11 mouse cellular contexts compared by ENCODE assay signal in genomic region chr10:62143820-62144219, GRCm38 (mm10). TPM values are rescaled to one million over a fixed set of nuclear protein-coding genes. Genes with fewer than 3 reads are reported as not detected.
DNase-seq lines count a peak whose midpoint lies in the region; ATAC-seq and TF ChIP-seq lines count a peak whose summit lies in the region.
"Had no signal": no experiment of that assay in that cellular context is flagged by ENCODE, and none has a peak within 500 bp of the region (broad histone marks: within the 10 kb centered on the region; RNA-seq: fewer than 3 reads in every experiment).

Gene Fam241b, minus strand, starts transcription at chr10:62143920.

- WGBS in lung, postnatal 0 days, result 56% methylated on average over 8 of the region's 8 CpGs
- 68% methylated on average over 8 of the region's 8 CpGs for WGBS in forebrain, postnatal 0 days
- WGBS in small intestine, adult 2 months, result 56% methylated on average over 8 of the region's 8 CpGs

- H3K9ac ChIP-seq in lung, postnatal 0 days (replicated peaks; ENCODE audit: low read depth), result no peak within 1 kb of the TSS
- H3K9ac ChIP-seq in forebrain, postnatal 0 days, result no peak within 1 kb of the TSS
- H3K9ac ChIP-seq: liver, postnatal 0 days had no signal

- H3K4me2 ChIP-seq in lung, postnatal 0 days (replicated peaks; ENCODE audit: low read depth, low read length), result no peak within 1 kb of the TSS
- H3K4me2 ChIP-seq in forebrain, postnatal 0 days (ENCODE audit: low read depth), result no peak within 1 kb of the TSS

- H3K27ac ChIP-seq in lung, postnatal 0 days (ENCODE audit: low read length), result no peak within 1 kb of the TSS
- H3K27ac ChIP-seq in forebrain, postnatal 0 days (ENCODE audit: low read depth, low read length), result no peak within 1 kb of the TSS
- no peak within 1 kb of the TSS for H3K27ac ChIP-seq in small intestine, adult 2 months (ENCODE audit: insufficient read depth, low read depth, low read length)

- no peaks in the 10 kb centered on the region for H3K27me3 ChIP-seq in lung, postnatal 0 days (replicated peaks; ENCODE audit: insufficient read depth, low read length)
- no peaks in the 10 kb centered on the region for H3K27me3 ChIP-seq in forebrain, postnatal 0 days (ENCODE audit: insufficient read depth, low read length)
- no peaks in the 10 kb centered on the region for H3K27me3 ChIP-seq in small intestine, adult 2 months (ENCODE audit: control insufficient read depth, insufficient read depth, low read length)

- DNase-seq in lung, postnatal 0 days (ENCODE audit: low spot score), result no peak
- DNase-seq in lung, postnatal 36 days, result no peak
- no peak for DNase-seq in forebrain, postnatal 0 days
- DNase-seq in left cerebral cortex, postnatal 25 days (ENCODE audit: low spot score in 2 of 2), result no peak
- DNase-seq in yolk sac, embryonic 10.5 days (ENCODE audit: low spot score), result no peak
- no peak for DNase-seq in adrenal gland, postnatal 25 days
- no peak for DNase-seq in frontal cortex, postnatal 10 days (ENCODE audit: low spot score in 2 of 2)
- DNase-seq: heart, postnatal 14 days; liver, postnatal 0 days; thymus, adult 2 months had no signal

- intact Hi-C loops in left cerebral cortex, postnatal 25 days (cut with DNase I), result no loop called here

- H3K36me3 ChIP-seq in lung, postnatal 0 days (ENCODE audit: insufficient read depth, low read length), result no peaks in the 10 kb centered on the region
- no peaks in the 10 kb centered on the region for H3K36me3 ChIP-seq in forebrain, postnatal 0 days (ENCODE audit: insufficient read depth)
- H3K36me3 ChIP-seq in small intestine, adult 2 months (ENCODE audit: control insufficient read depth, insufficient read depth, low read length), result no peaks in the 10 kb centered on the region

- TF ChIP-seq CTCF in lung, postnatal 0 days (IDR thresholded peaks at IDR 0.05), result no peak
- TF ChIP-seq CTCF in forebrain, postnatal 0 days (IDR thresholded peaks at IDR 0.05; ENCODE audit: low read depth), result no peak
- TF ChIP-seq CTCF in small intestine, adult 2 months (IDR thresholded peaks at IDR 0.05; ENCODE audit: extremely low read depth, insufficient read length, insufficient replicate concordance, low read depth, low read length), result no peak

- no peak for TF ChIP-seq POLR2A in small intestine, adult 2 months (IDR thresholded peaks at IDR 0.05; ENCODE audit: low read depth, low read length)

- no peak for TF ChIP-seq EP300 in lung, postnatal 0 days (IDR thresholded peaks at IDR 0.05)

- no peaks in the 10 kb centered on the region for H3K4me1 ChIP-seq in lung, postnatal 0 days (ENCODE audit: insufficient read depth, low read depth, low read length)
- no peaks in the 10 kb centered on the region for H3K4me1 ChIP-seq in forebrain, postnatal 0 days (ENCODE audit: insufficient read depth)
- no peaks in the 10 kb centered on the region for H3K4me1 ChIP-seq in small intestine, adult 2 months (ENCODE audit: control insufficient read depth, insufficient read depth, insufficient read length, low read length)

- ATAC-seq in lung, postnatal 0 days, result no peak
- ATAC-seq in forebrain, postnatal 0 days, result no peak
- ATAC-seq: liver, postnatal 0 days had no signal

- no peak within 1 kb of the TSS for H3K4me3 ChIP-seq in lung, postnatal 0 days (ENCODE audit: low read depth, low read length)
- no peak within 1 kb of the TSS for H3K4me3 ChIP-seq in forebrain, postnatal 0 days (ENCODE audit: low read depth, low read length)
- no peak within 1 kb of the TSS for H3K4me3 ChIP-seq in small intestine, adult 2 months (ENCODE audit: low read depth, low read length)

- H3K9me3 ChIP-seq in lung, postnatal 0 days (ENCODE audit: low read length), result no peaks in the 10 kb centered on the region
- no peaks in the 10 kb centered on the region for H3K9me3 ChIP-seq in forebrain, postnatal 0 days (ENCODE audit: low read length)

RNA-seq across cellular contexts. Expression of gene Fam241b, which starts in this region (rescaled TPM):
- polyA plus RNA-seq in lung, postnatal 0 days (2015; fragmentation: Nextera tagmentation; extraction: Ambion mirVana), result 16.8 and 18.5 TPM in 2 replicates
- 118 and 120 TPM in 2 replicates for total RNA-seq in forebrain, postnatal 0 days (2014; rRNA removed)
- polyA plus RNA-seq in forebrain, postnatal 0 days (2015; fragmentation: Nextera tagmentation; extraction: Ambion mirVana), result 193 and 196 TPM in 2 replicates
- total RNA-seq in left cerebral cortex, postnatal 25 days (2021), result 10 to 100 TPM; 53.0 to 54.6 TPM
- polyA plus RNA-seq in small intestine, adult 2 months (2012; rRNA removed), result 6.2 and 11.1 TPM in 2 replicates
- total RNA-seq in adrenal gland, postnatal 25 days (2021), result 3.3 and 6.3 TPM in 2 replicates
